Mouse (Mus musculus): ENCODE data around the gene Pvalb.

Gene Pvalb

GRCm38 (mm10) chr15:78157330-78157729 lies 48.9 kb downstream of the Pvalb start:
- no peak for DNase-seq

GRCm38 (mm10) chr15:78155421-78155820 lies 50.8 kb downstream of the Pvalb start:
- DNase-seq = no peak

- DNase-seq = no peak
Measured at GRCm38 (mm10) chr15:78153045-78153775, 53.0 kb downstream of the Pvalb start.

- no peak for DNase-seq
Measured at GRCm38 (mm10) chr15:78148565-78148964, 57.6 kb downstream of the Pvalb start.

Data from thymus, postnatal 14 days (tissue).